Mouse (Mus musculus): Measurements from ENCODE around the gene Efcab6. TPM values are rescaled to one million over a fixed set of nuclear protein-coding genes. Genes with fewer than 3 reads are reported as not detected.

Efcab6 gene
- polyA plus RNA-seq, 1 experiment from 2014 or later, result 0.46 TPM

GRCm38 (mm10) chr15:83828011-83828410, 237.2 kb downstream of the Efcab6 start:
- ATAC-seq (ENCODE audit: insufficient number of reproducible peaks, low FRiP score, low TSS enrichment, low read depth), result no peak
- H3K9ac ChIP-seq, result no peak overlapping the region
- 83% methylated on average over 8 of the region's 8 CpGs for WGBS
- H3K36me3 ChIP-seq, result no peaks in the 10 kb centered on the region
- H3K4me2 ChIP-seq, result no peak overlapping the region
- H3K4me3 ChIP-seq, result no peak overlapping the region
- H3K9me3 ChIP-seq, result no peaks in the 10 kb centered on the region
- no peaks in the 10 kb centered on the region for H3K4me1 ChIP-seq
- no peak overlapping the region for H3K27ac ChIP-seq
- no peaks in the 10 kb centered on the region for H3K27me3 ChIP-seq

Other genes with a start within 250 kb of the Efcab6 start
- gene Sult4a1, start 40.4 kb upstream of the Efcab6 start, polyA plus RNA-seq (2015; fragmentation: Nextera tagmentation; extraction: Ambion mirVana), result 0.77 and 1.1 TPM in 2 replicates
- gene Pnpla5, start 57.8 kb upstream of the Efcab6 start, polyA plus RNA-seq (2015; fragmentation: Nextera tagmentation; extraction: Ambion mirVana), result not detected in 2 replicates
- 1.5 and 2.0 TPM in 2 replicates for gene Pnpla3, start 102.5 kb upstream of the Efcab6 start, polyA plus RNA-seq (2015; fragmentation: Nextera tagmentation; extraction: Ambion mirVana)
- gene Samm50, start 126.9 kb upstream of the Efcab6 start, polyA plus RNA-seq (2015; fragmentation: Nextera tagmentation; extraction: Ambion mirVana), result 92.2 and 97.8 TPM in 2 replicates
- gene Parvb, start 166.7 kb upstream of the Efcab6 start, polyA plus RNA-seq (2015; fragmentation: Nextera tagmentation; extraction: Ambion mirVana), result 3.2 and 5.1 TPM in 2 replicates